Mouse (Mus musculus): ENCODE measurements around the gene Col28a1.

DNA sequence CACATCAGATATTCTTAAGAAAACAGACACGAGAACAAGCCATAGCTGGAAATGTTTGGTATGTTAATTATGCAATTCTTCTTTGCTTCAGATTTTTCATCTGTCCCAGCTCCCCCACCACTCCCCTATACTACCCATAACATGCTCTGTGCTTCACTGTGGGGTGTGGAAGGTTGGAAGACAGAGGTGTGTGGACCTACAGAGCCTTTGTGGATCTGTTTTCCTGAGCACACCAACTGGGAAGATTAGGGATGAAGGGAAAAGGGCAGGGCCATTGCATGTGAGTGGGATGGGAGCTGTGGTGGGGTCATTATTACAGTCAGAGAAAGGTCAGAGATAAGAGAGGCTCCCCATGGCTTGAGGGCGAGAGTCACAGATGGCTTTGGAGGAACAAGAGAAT is 240.2 kb downstream of the Col28a1 start:
- TF ChIP-seq CTCF (IDR thresholded peaks at IDR 0.05; ENCODE audit: insufficient read depth, low read depth, low read length), result no peak
- TF ChIP-seq POLR2A (IDR thresholded peaks at IDR 0.05; ENCODE audit: insufficient read depth, low read depth, low read length), result no peak
